Mouse (Mus musculus): ENCODE data around the gene Zfp445. TPM values are rescaled to one million over a fixed set of nuclear protein-coding genes. Genes with fewer than 3 reads are reported as not detected.

Gene Zfp445
- polyA plus RNA-seq, 1 experiment = 7.9 TPM

- Histone ChIP-seq H3K79me3 (ENCODE audit: low read depth) (no peaks in the 10 kb centered on the region), H3K27me3 (ENCODE audit: control insufficient read depth, insufficient read depth, insufficient read length) (no peaks in the 10 kb centered on the region), H3K79me2 (ENCODE audit: control insufficient read depth, insufficient read depth) (no peaks in the 10 kb centered on the region), H3K36me3 (ENCODE audit: control insufficient read depth, insufficient read depth) (no peaks in the 10 kb centered on the region), H3K4me3 (ENCODE audit: insufficient read depth, poor library complexity, severe bottlenecking) (no peak overlapping the region), H3ac (ENCODE audit: control insufficient read depth, insufficient read length, low read depth) (no peak overlapping the region)
- TF ChIP-seq USF1 (IDR thresholded peaks at IDR 0.05; ENCODE audit: low read depth) (no peak), FOSL1 (IDR thresholded peaks at IDR 0.05; ENCODE audit: insufficient read depth, low read length, poor library complexity, severe bottlenecking) (no peak), CEBPB (IDR thresholded peaks at IDR 0.05; ENCODE audit: low read depth) (no peak), MAX (IDR thresholded peaks at IDR 0.05) (no peak), MYOG (IDR thresholded peaks at IDR 0.05; ENCODE audit: control insufficient read depth, extremely low read depth, insufficient read length) (no peak), MYOD1 (IDR thresholded peaks at IDR 0.05; ENCODE audit: control insufficient read depth, insufficient read length, low read depth) (no peak), CTCF (IDR thresholded peaks at IDR 0.05; ENCODE audit: control insufficient read depth, insufficient read depth, insufficient read length) (no peak)
These were observed 29.7 kb downstream of the Zfp445 start for GRCm38 (mm10) chr9:122836126-122836525.

GRCm38 (mm10) chr9:122829826-122830380, 35.9 kb downstream of the Zfp445 start:
- Histone ChIP-seq H3K36me3 (ENCODE audit: control insufficient read depth, insufficient read depth) (no peaks in the 10 kb centered on the region), H3K79me2 (ENCODE audit: control insufficient read depth, insufficient read depth) (no peaks in the 10 kb centered on the region), H3ac (ENCODE audit: control insufficient read depth, insufficient read length, low read depth) (no peak overlapping the region), H3K27me3 (ENCODE audit: control insufficient read depth, insufficient read depth, insufficient read length) (no peaks in the 10 kb centered on the region), H3K79me3 (ENCODE audit: low read depth) (no peaks in the 10 kb centered on the region), H3K4me3 (ENCODE audit: insufficient read depth, poor library complexity, severe bottlenecking) (no peak overlapping the region)
- TF ChIP-seq MYOG (IDR thresholded peaks at IDR 0.05; ENCODE audit: control insufficient read depth, extremely low read depth, insufficient read length) (no peak), USF1 (IDR thresholded peaks at IDR 0.05; ENCODE audit: low read depth) (no peak), MYOD1 (IDR thresholded peaks at IDR 0.05; ENCODE audit: control insufficient read depth, insufficient read length, low read depth) (no peak), CTCF (IDR thresholded peaks at IDR 0.05; ENCODE audit: control insufficient read depth, insufficient read depth, insufficient read length) (no peak), MAX (IDR thresholded peaks at IDR 0.05) (no peak), FOSL1 (IDR thresholded peaks at IDR 0.05; ENCODE audit: insufficient read depth, low read length, poor library complexity, severe bottlenecking) (no peak)

- H3K79me3 ChIP-seq (ENCODE audit: low read depth) = no peaks in the 10 kb centered on the region
- H3K4me3 ChIP-seq (ENCODE audit: insufficient read depth, poor library complexity, severe bottlenecking) = no peak overlapping the region
- H3ac ChIP-seq (ENCODE audit: control insufficient read depth, insufficient read length, low read depth) = no peak overlapping the region
- TF ChIP-seq CTCF (IDR thresholded peaks at IDR 0.05; ENCODE audit: control insufficient read depth, insufficient read depth, insufficient read length) (no peak), USF1 (IDR thresholded peaks at IDR 0.05; ENCODE audit: low read depth) (no peak), MYOD1 (IDR thresholded peaks at IDR 0.05; ENCODE audit: control insufficient read depth, insufficient read length, low read depth) (no peak), CEBPB (IDR thresholded peaks at IDR 0.05; ENCODE audit: low read depth) (no peak), MYOG (IDR thresholded peaks at IDR 0.05; ENCODE audit: control insufficient read depth, extremely low read depth, insufficient read length) (no peak), FOSL1 (IDR thresholded peaks at IDR 0.05; ENCODE audit: insufficient read depth, low read length, poor library complexity, severe bottlenecking) (no peak), MAX (IDR thresholded peaks at IDR 0.05) (no peak)
- no peaks in the 10 kb centered on the region for H3K79me2 ChIP-seq (ENCODE audit: control insufficient read depth, insufficient read depth)
- no peaks in the 10 kb centered on the region for H3K27me3 ChIP-seq (ENCODE audit: control insufficient read depth, insufficient read depth, insufficient read length)
- H3K36me3 ChIP-seq (ENCODE audit: control insufficient read depth, insufficient read depth) = no peaks in the 10 kb centered on the region
These were observed 39.1 kb downstream of the Zfp445 start for GRCm38 (mm10) chr9:122826743-122827142.

GRCm38 (mm10) chr9:122823374-122824017, 42.3 kb downstream of the Zfp445 start:
- no peak overlapping the region for H3ac ChIP-seq (ENCODE audit: control insufficient read depth, insufficient read length, low read depth)
- H3K36me3 ChIP-seq (ENCODE audit: control insufficient read depth, insufficient read depth) = no peaks in the 10 kb centered on the region
- no peaks in the 10 kb centered on the region for H3K79me3 ChIP-seq (ENCODE audit: low read depth)
- no peaks in the 10 kb centered on the region for H3K27me3 ChIP-seq (ENCODE audit: control insufficient read depth, insufficient read depth, insufficient read length)
- TF ChIP-seq USF1 (IDR thresholded peaks at IDR 0.05; ENCODE audit: low read depth) (no peak), CTCF (IDR thresholded peaks at IDR 0.05; ENCODE audit: control insufficient read depth, insufficient read depth, insufficient read length) (no peak), MAX (IDR thresholded peaks at IDR 0.05) (no peak), MYOD1 (IDR thresholded peaks at IDR 0.05; ENCODE audit: control insufficient read depth, insufficient read length, low read depth) (no peak), FOSL1 (IDR thresholded peaks at IDR 0.05; ENCODE audit: insufficient read depth, low read length, poor library complexity, severe bottlenecking) (no peak), MYOG (IDR thresholded peaks at IDR 0.05; ENCODE audit: control insufficient read depth, extremely low read depth, insufficient read length) (no peak), CEBPB (IDR thresholded peaks at IDR 0.05; ENCODE audit: low read depth) (no peak)
- H3K4me3 ChIP-seq (ENCODE audit: insufficient read depth, poor library complexity, severe bottlenecking) = no peak overlapping the region
- H3K79me2 ChIP-seq (ENCODE audit: control insufficient read depth, insufficient read depth) = no peaks in the 10 kb centered on the region

GRCm38 (mm10) chr9:122815239-122815851, 50.5 kb downstream of the Zfp445 start:
- Histone ChIP-seq H3ac (ENCODE audit: control insufficient read depth, insufficient read length, low read depth) (no peak overlapping the region), H3K79me2 (ENCODE audit: control insufficient read depth, insufficient read depth) (no peaks in the 10 kb centered on the region), H3K27me3 (ENCODE audit: control insufficient read depth, insufficient read depth, insufficient read length) (no peaks in the 10 kb centered on the region), H3K36me3 (ENCODE audit: control insufficient read depth, insufficient read depth) (no peaks in the 10 kb centered on the region), H3K4me3 (ENCODE audit: insufficient read depth, poor library complexity, severe bottlenecking) (no peak overlapping the region), H3K79me3 (ENCODE audit: low read depth) (no peaks in the 10 kb centered on the region)
- TF ChIP-seq MAX (IDR thresholded peaks at IDR 0.05) (no peak), CTCF (IDR thresholded peaks at IDR 0.05; ENCODE audit: control insufficient read depth, insufficient read depth, insufficient read length) (no peak), MYOD1 (IDR thresholded peaks at IDR 0.05; ENCODE audit: control insufficient read depth, insufficient read length, low read depth) (no peak)
